Mouse (Mus musculus) C2C12 (cell line): ENCODE results near the gene Eif4g3. TPM values are rescaled to one million over a fixed set of nuclear protein-coding genes. Genes with fewer than 3 reads are reported as not detected.

ENCODE experiments used
- H3K27me3 ChIP-seq: one replicate; pipeline ENCODE4 v1.6.1; 2011; ENCODE audit not compliant: control insufficient read depth, insufficient read depth, insufficient read length
- H3K36me3 ChIP-seq: one replicate; pipeline ENCODE4 v1.6.1; 2011; ENCODE audit not compliant: control insufficient read depth, insufficient read depth
- H3K4me3 ChIP-seq: one replicate; pipeline ENCODE4 v1.5.1; 2011; ENCODE audit warnings: mild to moderate bottlenecking, control low read depth; ENCODE audit not compliant: poor library complexity, insufficient read depth, severe bottlenecking
- H3K79me2 ChIP-seq: one replicate; pipeline ENCODE4 v1.6.1; 2011; ENCODE audit not compliant: control insufficient read depth, insufficient read depth
- H3K79me3 ChIP-seq: one replicate; pipeline ENCODE4 v1.6.1; 2011; ENCODE audit warnings: low read depth, control low read depth
- H3ac ChIP-seq: one replicate; pipeline ENCODE3; 2011; ENCODE audit warnings: low read depth; ENCODE audit not compliant: control insufficient read depth, insufficient read length
- CEBPB ChIP-seq: IDR thresholded peaks from one replicate; pipeline ENCODE4 v1.6.1; 2011; ENCODE audit warnings: low read depth, mild to moderate bottlenecking, control low read depth, moderate library complexity
- CTCF ChIP-seq: IDR thresholded peaks from one replicate; pipeline ENCODE4 v1.5.1; 2011; ENCODE audit not compliant: control insufficient read depth, insufficient read depth, insufficient read length
- FOSL1 ChIP-seq: IDR thresholded peaks from one replicate; pipeline ENCODE4 v1.8.0; 2011; ENCODE audit warnings: mild to moderate bottlenecking, low read length; ENCODE audit not compliant: poor library complexity, insufficient read depth, severe bottlenecking
- MAX ChIP-seq: IDR thresholded peaks from one replicate; pipeline ENCODE4 v1.6.1; 2011; ENCODE audit warnings: mild to moderate bottlenecking, control low read depth
- MYOD1 ChIP-seq: IDR thresholded peaks from one replicate; pipeline ENCODE4 v1.6.1; 2011; ENCODE audit warnings: low read depth; ENCODE audit not compliant: control insufficient read depth, insufficient read length
- MYOG ChIP-seq: IDR thresholded peaks from one replicate; pipeline ENCODE4 v1.6.1; 2011; ENCODE audit not compliant: control insufficient read depth, insufficient read length; ENCODE audit errors: extremely low read depth
- USF1 ChIP-seq: IDR thresholded peaks from one replicate; pipeline ENCODE4 v1.6.1; 2011; ENCODE audit warnings: low read depth, mild to moderate bottlenecking, control low read depth, moderate library complexity
- polyA plus RNA-seq: library from polyadenylated mRNA; unstranded; fragments of >200 nt; fragmentation: generic; extraction: Trizol; gene quantifications from one replicate; pipeline ENCODE4 v1.2.1, GENCODE M21; 2012; ENCODE audit warnings: missing spikeins

Gene Eif4g3
- polyA plus RNA-seq, 1 experiment, result 24.3 TPM

GRCm38 (mm10) chr4:138130149-138130548 is 137.3 kb downstream of the Eif4g3 start:
- peaks cover 34% of the 10 kb centered on the region for H3K36me3 ChIP-seq

GRCm38 (mm10) chr4:138131226-138131625 is 138.4 kb downstream of the Eif4g3 start:
- TF ChIP-seq MYOG (no peak), CTCF (no peak), MAX (no peak), FOSL1 (no peak), CEBPB (no peak), MYOD1 (no peak), USF1 (no peak)
- no peak overlapping the region for H3K4me3 ChIP-seq
- no peaks in the 10 kb centered on the region for H3K79me3 ChIP-seq
- peaks cover 24% of the 10 kb centered on the region for H3K36me3 ChIP-seq
- no peaks in the 10 kb centered on the region for H3K27me3 ChIP-seq
- H3ac ChIP-seq, result no peak overlapping the region
- peaks cover 23% of the 10 kb centered on the region for H3K79me2 ChIP-seq

More at GRCm38 (mm10) chr4:138130149-138130548, 137.3 kb downstream of the Eif4g3 start:
- Histone ChIP-seq H3K4me3 (no peak overlapping the region), H3K79me3 (no peaks in the 10 kb centered on the region), H3K79me2 (peaks cover 20% of the 10 kb centered on the region), H3K27me3 (no peaks in the 10 kb centered on the region), H3ac (no peak overlapping the region)
- no peak for TF ChIP-seq CTCF
- no peak for TF ChIP-seq USF1
- TF ChIP-seq MAX, result no peak
- TF ChIP-seq MYOD1, result no peak
- TF ChIP-seq CEBPB, result no peak
- no peak for TF ChIP-seq FOSL1
- TF ChIP-seq MYOG, result no peak

- no peaks in the 10 kb centered on the region for H3K27me3 ChIP-seq
- no peak overlapping the region for H3K4me3 ChIP-seq
- H3K36me3 ChIP-seq, result peaks cover 19% of the 10 kb centered on the region
- peaks cover 25% of the 10 kb centered on the region for H3K79me2 ChIP-seq
- TF ChIP-seq USF1 (no peak), CEBPB (no peak), MYOD1 (no peak)
- H3ac ChIP-seq, result no peak overlapping the region
- no peaks in the 10 kb centered on the region for H3K79me3 ChIP-seq
These were observed 138.9 kb downstream of the Eif4g3 start for GRCm38 (mm10) chr4:138131716-138132115.

- Histone ChIP-seq H3K27me3 (no peaks in the 10 kb centered on the region), H3ac (no peak overlapping the region), H3K4me3 (no peak overlapping the region), H3K79me3 (peaks cover 4% of the 10 kb centered on the region), H3K36me3 (peaks cover 16% of the 10 kb centered on the region), H3K79me2 (peaks cover 33% of the 10 kb centered on the region)
- TF ChIP-seq USF1, result no peak
- no peak for TF ChIP-seq CTCF
- no peak for TF ChIP-seq MYOG
- TF ChIP-seq CEBPB, result no peak
- TF ChIP-seq FOSL1, result no peak
- no peak for TF ChIP-seq MYOD1
- no peak for TF ChIP-seq MAX
These were observed 140.5 kb downstream of the Eif4g3 start for GRCm38 (mm10) chr4:138133360-138133759.

- Histone ChIP-seq H3K79me2 (peaks cover 33% of the 10 kb centered on the region), H3K79me3 (peaks cover 9% of the 10 kb centered on the region), H3K36me3 (peaks cover 12% of the 10 kb centered on the region), H3ac (no peak overlapping the region), H3K27me3 (no peaks in the 10 kb centered on the region), H3K4me3 (no peak overlapping the region)
- TF ChIP-seq MYOG (no peak), CTCF (no peak), USF1 (no peak), MAX (no peak), FOSL1 (no peak)
These were observed 144.5 kb downstream of the Eif4g3 start for GRCm38 (mm10) chr4:138137336-138137735.

- Histone ChIP-seq H3K36me3 (peaks cover 12% of the 10 kb centered on the region), H3K79me3 (peaks cover 9% of the 10 kb centered on the region), H3K79me2 (peaks cover 33% of the 10 kb centered on the region), H3K4me3 (no peak overlapping the region), H3K27me3 (no peaks in the 10 kb centered on the region), H3ac (no peak overlapping the region)
- TF ChIP-seq MYOG, result no peak
- no peak for TF ChIP-seq USF1
These were observed 145.0 kb downstream of the Eif4g3 start for GRCm38 (mm10) chr4:138137804-138138203.
